Mouse (Mus musculus): ENCODE results near the gene Hsf2.

- TF ChIP-seq POLR2A (IDR thresholded peaks at IDR 0.05; ENCODE audit: low read depth, low read length) (no peak), CTCF (IDR thresholded peaks at IDR 0.05; ENCODE audit: borderline replicate concordance, insufficient read depth, low read length) (no peak)
These were observed 40.5 kb upstream of the Hsf2 start for GRCm38 (mm10) chr10:57445655-57446054.

All from embryonic fibroblast, embryonic 13.5 days (primary cell).